Comparison of ENCODE assay signal across 13 mouse cellular contexts in genomic region chr6:138333991-138334390, GRCm38 (mm10).
A peak's percentile ranks its signal among the peaks of the same experiment; 100 is the strongest.
DNase-seq lines count a peak whose midpoint lies in the region; ATAC-seq lines count a peak whose summit lies in the region.
"Had no signal": no experiment of that assay in that cellular context is flagged by ENCODE, and none has a peak within 500 bp of the region (broad histone marks: within the 10 kb centered on the region; RNA-seq: fewer than 3 reads in every experiment).

No protein-coding gene starts in this region.

- peak; percentile 20 to 32 for DNase-seq in cerebellum, postnatal 14 days
- DNase-seq in cerebellum, adult 11-12 months: no peak
- peak; percentile 10 for DNase-seq in kidney, postnatal 10 days
- DNase-seq in kidney, adult 18-20 months: no peak
- DNase-seq in urinary bladder, postnatal 14 days (ENCODE audit: low spot score): peak; percentile 7
- no peak for DNase-seq in urinary bladder, postnatal 25 days (ENCODE audit: low spot score)
- no peak for DNase-seq in adipocyte (ENCODE audit: low spot score)
- DNase-seq: B cell, adult 2 months; cerebellum, adult 11 months; heart, postnatal 14 days; kidney, adult 9 months; layer of hippocampus, adult 9-11 months had no signal

- ATAC-seq in erythroid progenitor cell, adult 5-6 weeks (replicated peaks; ENCODE audit: low FRiP score, poor library complexity, severe bottlenecking): no peak

Comparison
In these comparisons a context has a peak if more than half of its experiments do, and no peak if none do; other contexts are left out.
1. DNase-seq: peak in cerebellum, postnatal 14 days (2 of 2), kidney, postnatal 10 days (single experiment) and urinary bladder, postnatal 14 days (single experiment); none in cerebellum, adult 11-12 months (single experiment), kidney, adult 18-20 months (single experiment), urinary bladder, postnatal 25 days (single experiment) and adipocyte (single experiment).